Mouse (Mus musculus) kidney, adult 18-20 months (tissue): ENCODE results near the gene Glrx5.

Source experiments
- DNase-seq: peaks from one replicate; pipeline ENCODE4 v3.0.0; 2021

Glrx5 gene

GRCm38 (mm10) chr12:105077232-105077631 lies 44.7 kb downstream of the Glrx5 start:
- no peak for DNase-seq

DNA sequence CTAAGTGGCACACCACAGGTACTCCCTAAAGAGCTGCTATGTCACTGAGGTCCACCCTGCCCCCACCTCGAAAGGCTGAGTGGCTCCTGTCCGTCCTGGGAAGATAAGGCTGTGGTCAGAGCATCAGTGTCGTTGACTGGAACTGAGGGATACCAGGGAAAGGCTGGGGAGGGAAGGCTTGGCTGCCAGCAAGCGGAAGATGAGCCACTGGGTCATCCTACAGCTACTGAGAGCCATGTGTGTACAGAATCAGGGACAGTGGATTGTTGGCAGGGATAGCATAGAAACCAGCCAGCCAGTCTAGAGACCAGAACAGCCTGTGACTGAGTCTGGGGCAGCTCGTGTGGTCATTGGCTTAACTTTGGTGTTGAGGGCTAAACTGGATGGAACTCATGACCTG lies 51.7 kb downstream of the Glrx5 start:
- no peak for DNase-seq

DNA sequence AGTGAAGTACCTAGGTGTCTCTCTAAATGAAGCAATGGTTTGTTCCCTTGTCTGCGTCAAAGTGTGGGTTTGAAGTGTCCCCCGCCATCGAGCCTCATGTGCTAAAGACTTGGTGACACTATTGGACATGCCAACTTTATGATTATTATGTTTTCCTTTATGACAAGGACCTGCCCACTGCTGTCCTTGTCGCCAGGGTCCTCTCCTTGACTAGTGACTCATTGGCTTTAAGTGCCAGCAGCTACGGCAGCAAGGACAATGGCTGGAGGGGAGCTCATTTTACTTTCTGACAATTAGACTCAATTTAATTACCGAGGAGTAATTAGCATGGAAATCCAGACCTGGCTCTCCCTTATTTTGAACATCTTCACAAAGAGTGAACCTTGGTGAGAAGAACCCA lies 52.3 kb downstream of the Glrx5 start:
- DNase-seq, result no peak

GRCm38 (mm10) chr12:105085296-105085695 lies 52.8 kb downstream of the Glrx5 start:
- no peak for DNase-seq

- DNase-seq, result no peak
These were observed 54.3 kb downstream of the Glrx5 start for GRCm38 (mm10) chr12:105086781-105087180.

DNA sequence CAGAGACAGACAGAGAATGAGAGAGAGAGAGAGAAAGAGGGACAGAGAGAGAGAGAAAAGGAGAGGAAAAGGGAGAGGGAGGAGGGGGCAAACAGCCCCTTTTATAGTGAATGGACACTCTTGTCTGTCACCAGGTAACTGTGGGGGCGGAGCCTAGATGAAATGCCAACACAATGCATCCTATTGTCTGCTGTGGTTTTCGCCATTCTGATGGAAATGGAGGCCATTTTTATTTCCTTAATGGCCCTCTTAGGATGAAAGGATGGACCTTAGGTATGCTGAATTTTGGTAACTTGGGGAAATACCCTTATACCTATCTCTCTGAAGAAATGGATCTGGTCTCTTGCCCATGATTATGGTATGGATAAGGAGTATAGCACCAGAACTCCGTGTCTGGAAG lies 54.9 kb downstream of the Glrx5 start:
- DNase-seq, result no peak

- no peak for DNase-seq
These were observed 56.7 kb downstream of the Glrx5 start for GRCm38 (mm10) chr12:105089231-105089630.

GRCm38 (mm10) chr12:105091604-105092003 lies 59.1 kb downstream of the Glrx5 start:
- DNase-seq, result no peak
